Mouse (Mus musculus) heart, adult 2 months (tissue): Measurements from ENCODE around the gene Psmb10.
A peak's percentile ranks its signal among the peaks of the same experiment; 100 is the strongest.

ENCODE experiments used
- CTCF ChIP-seq: fragments of 200-600 bp; IDR thresholded peaks from 2 replicates; pipeline ENCODE4 v1.8.1; 2022; ENCODE audit warnings: antibody characterized with exemption, mild to moderate bottlenecking, moderate library complexity
- EP300 ChIP-seq: fragments of 200-500 bp; IDR thresholded peaks from 2 replicates; pipeline ENCODE4 v1.6.1; 2011; ENCODE audit warnings: low read depth, low read length, control low read depth; ENCODE audit not compliant: insufficient read depth
- POLR2A ChIP-seq: fragments of 200-500 bp; IDR thresholded peaks from 2 replicates; pipeline ENCODE4 v1.6.1; 2011; ENCODE audit warnings: mild to moderate bottlenecking, low read depth, low read length, control low read depth; ENCODE audit not compliant: insufficient read depth

DNA sequence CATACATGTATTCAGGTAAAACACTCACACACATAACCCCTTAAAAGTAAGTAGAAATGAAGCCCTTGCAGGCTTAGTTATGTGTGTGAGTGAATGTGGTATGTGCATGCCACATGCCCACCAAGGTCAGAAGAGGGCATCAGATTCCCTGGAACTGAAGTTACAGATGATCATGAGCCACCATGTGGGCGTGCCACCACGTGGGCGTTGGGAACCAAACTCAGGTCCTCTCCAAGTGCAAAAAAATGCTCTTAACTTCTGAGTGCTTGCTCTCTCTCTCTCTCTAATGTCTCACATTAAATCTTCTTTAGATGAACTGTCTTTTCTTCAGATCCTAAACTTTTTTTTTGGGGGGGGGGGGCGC, at the start of gene Psmb10:
- TF ChIP-seq POLR2A (no peak), EP300 (peak; percentile 56; the same call in 1 of the 2 replicates), CTCF (no peak)
